Mouse (Mus musculus) CH12.LX (cell line): Measurements from ENCODE around the gene Cebpzos.

Source experiments
- CTCF ChIP-seq, 2 experiments: IDR thresholded peaks in 1 of 2; conservative IDR thresholded peaks in 1 of 2; 2 replicates each; pipeline ENCODE4 v1.5.1; 2011 to 2012; ENCODE audit warnings: low read depth in 2 of 2, low read length in 2 of 2, improper control_type of control experiment in 1 of 2, inconsistent platforms in 1 of 2, mild to moderate bottlenecking in 1 of 2, moderate library complexity in 1 of 2
- E2F4 ChIP-seq: IDR thresholded peaks from 2 replicates; pipeline ENCODE4 v1.6.1; 2011; ENCODE audit warnings: low read depth, low read length, improper control_type of control experiment; ENCODE audit not compliant: insufficient replicate concordance
- EP300 ChIP-seq: IDR thresholded peaks from 2 replicates; pipeline ENCODE4 v1.6.1; 2011; ENCODE audit warnings: low read length, improper control_type of control experiment
- HCFC1 ChIP-seq: IDR thresholded peaks from 2 replicates; pipeline ENCODE4 v1.6.1; 2012; ENCODE audit warnings: low read depth, mild to moderate bottlenecking, inconsistent platforms, low read length, improper control_type of control experiment
- JUN ChIP-seq: IDR thresholded peaks from 2 replicates; pipeline ENCODE4 v1.6.1; 2011; ENCODE audit warnings: low read depth, mild to moderate bottlenecking, low read length, improper control_type of control experiment, moderate library complexity; ENCODE audit not compliant: insufficient read depth
- MAX ChIP-seq: IDR thresholded peaks from 2 replicates; pipeline ENCODE4 v1.6.1; 2011; ENCODE audit warnings: low read length, improper control_type of control experiment
- POLR2AphosphoS2 ChIP-seq: IDR thresholded peaks from 2 replicates; pipeline ENCODE4 v1.6.1; 2011; ENCODE audit warnings: low read depth, low read length, improper control_type of control experiment
- RAD21 ChIP-seq: IDR thresholded peaks from 2 replicates; pipeline ENCODE4 v1.6.1; 2011; ENCODE audit warnings: low read depth, mild to moderate bottlenecking, low read length, improper control_type of control experiment, moderate library complexity
- SMC3 ChIP-seq: IDR thresholded peaks from 2 replicates; pipeline ENCODE4 v1.6.1; 2011; ENCODE audit warnings: low read depth, low read length, improper control_type of control experiment
- ZC3H11A ChIP-seq: IDR thresholded peaks from 2 replicates; pipeline ENCODE4 v1.6.1; 2012; ENCODE audit warnings: low read depth, mild to moderate bottlenecking, inconsistent platforms, low read length, improper control_type of control experiment

DNA sequence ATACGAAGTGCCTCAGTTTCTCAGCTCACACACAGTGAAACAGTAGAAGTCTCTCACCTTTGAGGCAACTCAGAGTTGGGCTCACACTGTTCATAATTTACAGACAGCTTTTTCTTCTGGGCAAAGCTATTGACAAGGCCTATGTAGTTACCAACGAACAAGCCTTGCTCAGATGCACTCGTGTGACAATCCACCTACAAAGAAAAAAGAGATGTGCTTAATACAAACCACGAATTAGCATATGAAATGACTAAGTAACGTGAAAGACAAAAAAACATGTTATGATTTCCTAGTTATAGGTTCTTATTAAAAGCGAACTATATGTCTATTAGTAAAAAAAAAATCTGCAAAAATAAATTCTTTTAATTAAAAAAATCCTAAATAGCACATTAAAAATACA lies 42.4 kb upstream of the Cebpzos start:
- TF ChIP-seq RAD21 = no peak
- no peak for TF ChIP-seq CTCF (conservative IDR thresholded peaks at IDR 0.05 in 1 of 2, IDR thresholded peaks at IDR 0.05 in 1 of 2; ENCODE audit: low read depth in 2 of 2, low read length in 2 of 2)
- TF ChIP-seq JUN = no peak
- no peak for TF ChIP-seq POLR2AphosphoS2
- no peak for TF ChIP-seq SMC3
- TF ChIP-seq MAX = no peak
- no peak for TF ChIP-seq EP300
- TF ChIP-seq ZC3H11A = no peak
- TF ChIP-seq HCFC1 = no peak
- no peak for TF ChIP-seq E2F4
